Mouse (Mus musculus) large intestine, adult 2 months (tissue): ENCODE data around the gene Dusp8. TPM values are rescaled to one million over a fixed set of nuclear protein-coding genes. Genes with fewer than 3 reads are reported as not detected.

Experiments
- DNase-seq: peaks from one replicate; pipeline ENCODE4 v3.0.0-alpha.2; 2012; ENCODE audit warnings: low read depth, low spot score
- WGBS: fragments of 180-500 bp; shearing (Covaris S2); methylation state at CpG from one replicate; pipeline ENCODE4 v1.1.7; 2018; 5-methylcytosine and 5-hydroxymethylcytosine counted together
- polyA plus RNA-seq: library from polyadenylated mRNA; depleted of rRNA; stranded (reverse); fragments of >200 nt; gene quantifications from 2 replicates; pipeline ENCODE4 v1.2.3, GENCODE M21; 2012

Dusp8 gene
- polyA plus RNA-seq, 1 experiment, result 8.1 TPM

DNA sequence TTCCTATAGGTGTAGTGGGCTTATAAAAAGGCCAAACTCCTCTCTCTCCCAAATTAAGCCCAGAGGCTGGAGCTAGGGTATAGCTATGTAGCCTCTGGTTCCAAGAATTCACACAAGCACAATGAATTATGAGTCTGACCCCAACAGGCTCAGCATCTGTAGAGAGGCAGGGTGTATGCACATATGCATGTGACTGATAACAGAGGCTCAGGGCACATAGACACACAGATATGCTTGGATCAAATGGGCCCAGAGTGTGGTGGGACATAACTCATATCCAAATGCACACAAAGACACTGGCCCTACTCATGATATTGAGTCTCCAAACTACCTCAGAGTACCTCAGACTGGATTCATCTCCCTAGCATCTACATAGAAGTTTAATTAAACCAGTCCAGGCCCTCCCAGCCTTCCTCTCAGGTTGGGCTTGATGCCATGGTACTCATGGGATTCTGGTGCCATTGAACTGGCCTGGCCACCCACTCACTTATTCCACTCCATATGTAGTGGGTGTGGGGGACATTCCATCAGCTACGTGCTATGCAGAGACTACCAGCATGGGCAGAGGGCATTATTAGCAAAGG, 8.5 kb downstream of the Dusp8 start:
- WGBS, result 91% methylated on average over 1 of the region's 1 CpGs
- no peak for DNase-seq

DNA sequence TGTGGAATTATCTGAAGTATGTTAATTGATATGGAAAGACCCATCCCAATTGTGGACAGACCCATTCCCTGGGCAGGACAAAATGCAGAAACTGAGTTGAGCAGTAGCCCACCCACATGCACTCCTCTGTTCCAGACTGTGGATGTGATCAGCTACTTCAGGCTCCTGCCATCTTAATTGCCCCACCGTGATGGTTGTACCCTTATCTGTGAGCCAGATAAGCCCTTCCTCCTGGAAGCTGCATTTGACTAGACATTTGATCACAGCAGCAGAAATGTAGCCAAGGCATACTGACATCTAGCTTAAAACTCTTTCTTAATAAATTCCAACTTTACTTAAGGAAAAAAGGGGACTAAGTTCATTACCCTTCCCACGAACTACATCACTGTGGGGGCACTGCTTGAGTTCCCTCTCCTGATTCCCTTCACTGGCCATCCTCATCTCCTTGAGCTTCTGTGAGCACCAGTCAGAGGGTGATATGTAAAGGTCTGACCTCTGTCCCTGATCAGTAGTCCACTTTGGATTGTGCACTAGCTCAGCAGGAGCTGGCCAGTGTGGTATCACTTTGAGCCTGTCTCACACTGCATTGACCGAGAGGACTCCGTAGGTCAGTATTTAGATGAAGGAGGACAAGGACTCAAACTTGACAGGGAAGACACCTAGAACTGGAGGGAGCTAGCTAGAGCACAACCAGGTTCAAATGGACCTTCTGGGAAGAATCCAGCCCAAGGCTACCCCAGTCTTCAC, 9.3 kb downstream of the Dusp8 start:
- WGBS, result 90% methylated on average over 4 of the region's 4 CpGs

DNA sequence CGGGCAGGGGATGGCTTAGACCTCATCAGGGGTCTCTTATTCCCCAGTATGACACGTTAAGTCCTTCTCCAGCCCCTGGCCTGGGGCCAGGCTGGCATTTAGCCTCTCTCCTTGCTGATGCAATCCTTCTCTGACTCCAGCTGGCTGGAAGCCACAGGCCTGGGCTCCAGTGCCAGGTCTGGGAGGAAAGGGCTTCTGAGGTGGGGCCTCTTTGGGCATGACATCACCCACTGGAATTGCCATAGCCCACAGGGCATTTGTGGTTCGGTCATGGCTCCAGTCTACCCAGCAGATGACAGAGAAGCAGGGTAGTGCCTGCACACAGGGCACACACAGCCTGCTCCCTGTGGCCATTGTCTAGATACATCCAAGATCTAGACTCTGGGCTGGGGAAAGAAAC, 10.8 kb downstream of the Dusp8 start:
- WGBS, result 18% methylated on average over 3 of the region's 3 CpGs
- no peak for DNase-seq

More for the DNA sequence above, 9.3 kb downstream of the Dusp8 start:
- DNase-seq, result no peak

DNA sequence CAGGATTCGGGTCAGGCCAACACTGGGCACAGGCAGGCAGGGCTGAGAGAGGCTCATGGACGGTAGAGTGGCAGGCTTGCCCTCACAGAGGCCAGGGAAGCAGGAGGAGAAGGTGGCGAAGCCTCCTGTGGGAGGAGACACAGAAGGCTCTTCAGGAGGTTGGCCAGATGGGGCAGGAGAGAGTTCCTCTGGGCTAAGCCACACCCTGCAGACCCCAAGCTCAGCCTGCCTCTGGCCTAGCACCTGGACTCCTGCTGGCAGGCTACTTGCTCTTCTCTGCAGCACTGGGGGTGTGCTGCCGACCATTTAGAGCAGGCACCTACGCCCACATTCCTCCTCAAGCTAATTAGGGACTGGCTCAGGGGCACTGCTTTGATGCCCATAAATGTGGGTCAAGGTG, 11.2 kb downstream of the Dusp8 start:
- WGBS, result 26% methylated on average over 5 of the region's 5 CpGs
- no peak for DNase-seq

DNA sequence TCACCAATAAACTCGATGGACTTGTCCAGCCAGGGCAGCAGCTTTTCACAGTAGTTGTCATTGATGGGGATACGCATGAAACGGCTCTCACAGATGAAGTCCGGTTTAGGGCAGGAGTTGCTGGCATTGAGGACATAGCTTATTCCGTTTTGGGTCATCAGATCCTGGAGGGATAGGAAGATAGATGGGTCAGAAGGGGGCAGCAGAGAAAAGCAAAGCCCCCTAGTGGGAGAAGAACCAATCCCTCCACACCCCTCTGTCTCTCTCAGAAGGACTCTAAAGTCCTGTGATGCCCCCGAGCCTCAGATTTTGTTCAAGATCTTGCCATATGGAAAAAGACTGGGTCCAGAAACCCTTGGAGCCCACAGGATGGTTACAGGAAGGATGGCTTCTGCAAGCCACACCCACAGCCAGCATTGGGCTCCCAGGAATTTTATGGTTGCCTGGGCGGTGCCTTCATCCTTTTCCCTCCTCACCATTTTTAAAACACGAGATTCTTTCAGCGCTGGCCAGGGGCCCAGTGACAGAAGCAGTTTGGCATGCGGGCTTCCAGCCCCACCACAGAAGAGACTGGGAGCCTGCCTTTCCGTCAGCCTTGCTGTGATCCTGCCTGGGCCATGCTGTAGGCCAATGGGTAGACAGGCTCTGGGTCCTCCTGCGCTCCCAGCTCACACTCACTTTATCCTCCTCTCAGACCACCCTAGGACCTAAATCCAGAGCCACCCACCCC, 11.9 kb downstream of the Dusp8 start:
- whole genome bisulfite sequencing, result 31% methylated on average over 12 of the region's 12 CpGs
- no peak for DNase-seq

DNA sequence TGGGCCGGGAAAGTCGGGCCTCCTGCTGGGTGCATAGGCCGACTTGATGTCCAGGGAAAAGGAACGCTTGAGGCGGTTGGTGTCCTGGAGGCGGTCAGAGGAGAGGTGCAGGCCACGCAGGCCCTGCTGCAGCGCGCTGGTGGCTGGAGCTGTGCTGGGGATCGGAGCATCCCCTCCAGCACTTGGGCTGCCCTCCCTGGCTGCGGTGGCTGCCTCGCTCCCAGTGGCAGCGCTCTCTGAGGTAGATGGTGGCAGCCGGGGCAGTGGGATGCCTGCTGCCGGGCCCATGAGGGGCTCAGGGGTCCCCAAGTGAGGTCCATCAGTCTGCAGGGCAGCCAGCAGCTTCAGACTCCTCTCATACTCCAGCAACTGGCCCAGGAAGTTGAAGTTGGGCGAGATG, 13.0 kb downstream of the Dusp8 start:
- 87% methylated on average over 16 of the region's 16 CpGs for WGBS
- no peak for DNase-seq

DNA sequence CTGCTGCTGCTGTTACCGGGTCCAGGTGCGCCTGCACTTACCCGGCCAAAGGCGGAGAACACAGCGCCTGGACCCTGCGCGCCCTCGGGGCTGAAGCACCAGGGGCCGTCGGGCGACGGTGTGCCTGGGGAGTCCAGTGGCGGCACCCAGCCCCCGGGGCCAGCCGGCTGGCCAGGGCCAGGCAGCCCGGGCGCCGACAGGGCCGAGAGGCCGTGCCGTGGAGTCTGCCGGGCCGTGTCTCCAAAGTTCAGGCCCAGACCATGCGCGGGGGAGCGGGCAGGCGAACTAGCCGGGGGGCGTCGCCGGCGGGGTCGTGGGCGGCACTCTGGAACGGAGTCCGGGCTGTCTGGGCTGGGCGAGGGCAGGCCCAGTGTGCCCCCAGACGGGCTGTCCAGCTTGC, 13.5 kb downstream of the Dusp8 start:
- 63% methylated on average over 38 of the region's 38 CpGs for WGBS
- no peak for DNase-seq

DNA sequence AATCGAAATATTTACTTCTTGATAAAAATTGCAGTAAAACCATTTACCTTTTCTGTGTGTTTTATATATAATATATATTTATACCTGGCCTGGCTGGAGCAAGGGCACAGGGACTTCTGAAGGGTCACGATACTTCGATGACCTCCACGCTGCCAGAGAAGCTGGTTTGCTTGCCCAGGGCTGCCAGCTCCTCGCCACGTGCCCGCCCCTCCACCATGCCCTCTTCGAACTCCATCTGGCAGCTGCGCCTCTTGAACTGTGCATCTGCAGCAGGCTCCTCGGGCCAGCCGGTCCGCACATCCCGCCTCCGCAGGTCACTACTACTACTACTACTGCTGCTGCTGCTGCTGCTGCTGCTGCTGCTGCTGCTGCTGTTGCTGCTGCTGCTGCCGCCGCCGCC, 13.9 kb downstream of the Dusp8 start:
- 48% methylated on average over 17 of the region's 17 CpGs for WGBS
- no peak for DNase-seq

DNA sequence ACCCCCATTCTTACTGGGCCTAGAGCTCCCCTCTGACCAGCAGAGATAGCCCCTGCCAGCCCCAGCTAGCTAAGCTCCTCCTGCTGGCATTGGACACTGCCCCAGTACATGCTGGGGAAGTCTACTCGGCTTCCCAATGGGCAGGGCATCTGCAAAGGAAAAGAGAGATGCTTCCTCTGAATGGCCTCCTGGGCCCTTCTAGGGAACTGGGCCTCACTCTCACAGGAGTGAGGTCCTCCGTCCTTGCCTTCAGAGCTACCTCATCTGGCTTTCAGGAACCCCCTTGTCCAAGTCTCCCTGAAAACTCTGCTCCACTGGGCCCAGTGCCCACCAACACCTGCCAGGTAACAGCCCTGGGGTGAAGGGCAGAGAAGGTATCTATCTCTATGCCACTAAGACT, 14.8 kb downstream of the Dusp8 start:
- DNase-seq, result no peak
- 62% methylated on average over 2 of the region's 2 CpGs for WGBS

DNA sequence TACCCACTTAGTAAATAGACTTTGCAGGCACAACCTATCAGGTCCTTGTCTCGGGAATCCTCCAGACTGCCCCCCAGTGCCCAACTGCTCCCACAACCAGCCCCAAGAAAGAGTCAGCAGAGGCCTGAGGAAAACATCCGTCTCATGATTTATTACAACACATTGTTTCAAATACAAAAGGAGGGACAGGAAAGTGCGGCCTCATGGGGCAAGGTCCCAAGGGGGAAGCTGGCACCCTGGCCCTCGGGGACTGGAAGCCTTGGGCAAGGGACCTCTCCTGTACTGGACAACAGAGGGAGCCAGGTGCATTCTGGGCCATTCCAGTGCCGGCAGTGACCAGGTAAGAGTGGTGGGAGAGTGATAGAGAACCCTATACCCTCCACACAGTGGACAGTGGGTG, 16.3 kb downstream of the Dusp8 start:
- DNase-seq, result no peak
- 84% methylated on average over 5 of the region's 5 CpGs for WGBS

DNA sequence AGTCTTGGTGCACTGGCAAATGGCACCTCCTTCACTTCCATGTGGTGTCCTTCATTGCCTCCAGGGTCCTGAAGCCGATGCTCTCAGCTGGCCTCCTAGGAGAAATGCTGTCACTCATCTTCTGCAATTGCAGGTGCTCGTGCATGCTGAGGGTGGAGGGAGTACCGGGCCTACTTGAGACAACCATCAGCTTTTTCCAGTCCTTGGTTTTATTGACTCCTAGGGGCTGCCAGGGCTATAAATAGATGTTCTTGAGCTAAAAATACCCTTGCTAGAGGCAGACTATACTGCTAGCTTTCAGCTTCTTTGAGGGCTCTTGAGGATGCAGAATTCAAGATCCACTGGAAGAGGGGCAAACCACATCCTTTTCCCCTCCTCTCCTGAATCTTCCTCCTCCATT, 18.5 kb downstream of the Dusp8 start:
- no peak for DNase-seq
- WGBS, result 61% methylated on average over 3 of the region's 3 CpGs

DNA sequence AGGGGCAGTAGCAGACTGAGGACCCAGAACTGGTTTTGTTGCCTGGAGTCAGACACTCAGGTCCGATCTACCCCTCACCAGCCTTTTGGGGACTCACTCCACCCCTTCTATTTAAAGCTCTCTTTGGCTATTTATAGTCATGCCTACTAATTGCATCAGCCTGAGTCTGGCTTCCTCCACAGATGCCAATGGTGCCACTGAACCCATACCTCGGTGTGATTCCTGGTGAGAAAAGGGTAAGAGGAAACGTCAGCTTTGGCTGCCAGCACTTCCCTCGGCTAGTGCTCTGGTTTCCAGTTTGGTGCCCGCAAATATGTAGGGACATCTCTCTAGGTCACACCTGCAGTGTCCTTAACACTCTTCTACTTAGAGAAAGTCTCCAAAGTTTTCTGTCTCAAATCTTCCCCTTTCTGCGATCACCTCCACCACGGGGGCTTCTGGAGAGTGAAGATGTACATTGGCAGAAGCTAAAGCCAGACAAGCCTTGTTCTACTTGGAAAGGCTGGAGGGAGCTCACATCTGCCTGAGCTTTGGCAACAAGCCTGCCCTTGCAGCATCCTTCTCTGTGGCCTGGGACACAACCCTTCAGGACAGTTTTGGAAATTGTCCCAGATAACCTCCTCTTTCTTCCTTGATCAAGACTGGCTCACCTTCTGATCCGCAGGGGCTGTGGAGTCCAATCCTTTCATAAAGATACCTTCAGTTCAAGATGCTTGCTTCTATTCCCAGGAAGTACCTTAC, 21.3 kb downstream of the Dusp8 start:
- DNase-seq, result no peak
- 82% methylated on average over 8 of the region's 8 CpGs for WGBS

DNA sequence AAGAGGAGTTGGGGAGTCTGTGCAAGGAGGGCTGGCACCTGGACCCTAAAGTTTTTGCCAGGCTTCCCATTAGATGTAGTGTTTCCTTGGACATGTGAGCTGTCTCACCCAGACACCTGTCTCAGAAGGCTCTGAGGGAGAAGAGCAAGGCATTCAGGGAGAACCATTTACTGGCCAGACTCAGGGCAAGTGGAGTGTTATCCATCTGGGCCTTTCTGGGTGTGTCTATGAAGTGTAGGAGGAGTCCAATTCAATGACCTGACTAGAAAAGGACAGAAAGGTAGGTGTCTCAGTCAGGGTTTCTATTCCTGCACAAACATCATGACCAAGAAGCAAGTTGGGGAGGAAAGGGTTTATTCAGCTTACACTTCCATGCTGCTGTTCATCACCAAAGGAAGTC, 23.9 kb downstream of the Dusp8 start:
- DNase-seq, result no peak

DNA sequence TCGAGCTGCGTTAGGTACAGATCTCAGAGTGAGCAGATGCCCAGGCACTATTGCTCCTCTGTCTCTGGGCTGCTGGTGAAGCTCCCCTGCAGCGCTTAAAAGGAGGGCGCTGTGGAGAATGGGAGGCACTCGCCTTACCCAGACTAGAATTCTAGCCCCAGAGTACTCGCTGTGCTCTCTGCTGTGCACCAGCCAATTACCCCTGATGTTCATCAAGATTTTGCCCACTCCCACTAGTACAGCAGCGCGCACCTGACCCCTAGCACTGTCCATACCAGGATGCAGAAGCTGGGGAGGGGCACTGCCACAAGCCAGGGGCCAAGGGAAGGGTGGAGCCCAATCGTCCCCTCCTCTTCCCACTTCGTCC, 24.4 kb downstream of the Dusp8 start:
- 9% methylated on average over 10 of the region's 10 CpGs for WGBS
- no peak for DNase-seq

DNA sequence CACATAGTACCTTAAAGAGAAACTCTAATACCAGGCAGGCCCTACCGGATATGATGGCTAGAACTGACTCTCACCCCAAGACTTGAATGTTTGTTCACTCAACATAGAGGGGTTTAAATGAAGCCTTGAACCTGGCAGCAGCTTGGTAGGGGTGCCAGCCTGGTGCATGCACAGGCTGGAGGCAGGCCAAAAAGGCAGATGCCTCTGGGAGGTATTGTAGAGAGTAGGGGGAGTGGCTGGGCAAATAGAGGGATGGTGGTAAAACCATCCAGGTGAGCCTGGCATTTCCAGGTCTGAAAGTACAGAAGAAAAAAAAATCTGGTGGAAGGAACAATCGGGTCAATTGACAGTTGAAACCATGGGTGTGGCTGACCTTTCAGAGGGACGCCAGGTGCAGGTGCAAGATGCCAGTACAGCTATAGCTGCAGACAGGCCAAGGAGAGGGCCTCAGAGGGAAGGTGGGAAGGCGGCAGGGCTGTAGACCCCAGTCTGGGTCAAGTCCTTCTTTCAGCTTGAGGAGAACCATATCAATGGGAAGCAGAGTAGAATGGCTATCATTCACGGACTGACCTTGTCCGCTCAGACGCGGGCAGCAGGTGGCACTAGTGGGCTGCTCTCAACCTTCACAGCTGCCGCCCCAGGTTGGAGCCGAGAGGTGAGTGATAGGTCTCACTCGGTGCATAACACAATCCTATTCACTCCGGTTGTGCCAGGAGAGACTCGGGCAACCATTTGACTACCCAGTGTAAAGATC, 25.0 kb downstream of the Dusp8 start:
- peak; percentile 72 for DNase-seq
- 8% methylated on average over 13 of the region's 13 CpGs for WGBS

DNA sequence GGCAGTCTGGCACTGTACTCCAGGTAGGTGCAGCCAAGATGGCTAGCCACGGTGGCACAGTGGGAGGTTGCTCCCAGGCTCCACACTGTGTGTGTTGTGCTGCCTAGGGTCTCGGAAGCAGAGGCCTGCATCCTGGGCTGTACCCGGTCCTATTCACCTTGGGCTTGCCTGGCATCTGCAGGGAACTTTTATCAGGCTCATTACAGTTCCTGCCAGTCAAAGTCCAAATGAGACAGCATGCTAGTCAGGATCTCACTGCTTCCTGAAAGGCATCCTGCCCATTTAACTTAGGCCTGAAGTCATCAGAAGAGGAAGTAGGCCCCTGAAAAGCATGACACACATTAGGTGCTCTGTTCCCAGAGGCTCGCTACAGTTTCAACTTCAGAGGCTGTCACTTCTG, 27.2 kb downstream of the Dusp8 start:
- 22% methylated on average over 4 of the region's 4 CpGs for WGBS
- peak; percentile 93 for DNase-seq

DNA sequence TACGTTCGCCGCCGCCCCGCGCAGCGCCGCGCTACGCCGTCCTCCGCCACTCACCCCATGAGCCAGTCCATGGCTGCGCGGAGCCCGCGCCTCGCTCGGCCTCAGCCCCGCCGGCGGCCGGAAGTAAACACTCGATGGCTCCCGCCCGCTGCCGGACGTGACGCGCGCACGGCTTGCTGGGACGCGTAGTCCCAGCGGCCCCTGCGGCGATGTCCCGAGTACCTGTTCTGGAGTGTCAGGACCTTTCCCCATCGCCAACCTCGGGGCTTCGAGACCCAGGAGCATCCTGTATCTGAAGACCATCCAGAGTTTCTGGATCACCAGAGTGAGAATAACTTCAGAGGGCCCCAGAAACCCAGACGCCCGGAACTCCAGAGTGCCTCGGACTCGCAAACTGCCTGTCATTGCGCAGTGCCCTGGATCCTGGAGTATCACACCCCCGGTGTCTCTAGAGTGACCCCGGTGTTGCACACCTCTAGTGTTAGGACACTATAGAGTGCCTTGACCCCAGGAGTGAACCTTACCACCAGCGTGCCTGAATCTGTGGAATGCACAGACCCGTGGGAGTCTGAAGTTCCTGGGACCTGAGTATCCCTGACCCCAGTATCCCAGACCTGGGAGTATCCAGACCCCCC, 34.6 kb downstream of the Dusp8 start, which contains the start of gene Mob2:
TSS of gene Mob2 (minus strand) at position 135 of the 635 bp plus-strand sequence.
- under 1% methylated on average over 49 of the region's 49 CpGs for WGBS
- DNase-seq, result peak; percentile 75

DNA sequence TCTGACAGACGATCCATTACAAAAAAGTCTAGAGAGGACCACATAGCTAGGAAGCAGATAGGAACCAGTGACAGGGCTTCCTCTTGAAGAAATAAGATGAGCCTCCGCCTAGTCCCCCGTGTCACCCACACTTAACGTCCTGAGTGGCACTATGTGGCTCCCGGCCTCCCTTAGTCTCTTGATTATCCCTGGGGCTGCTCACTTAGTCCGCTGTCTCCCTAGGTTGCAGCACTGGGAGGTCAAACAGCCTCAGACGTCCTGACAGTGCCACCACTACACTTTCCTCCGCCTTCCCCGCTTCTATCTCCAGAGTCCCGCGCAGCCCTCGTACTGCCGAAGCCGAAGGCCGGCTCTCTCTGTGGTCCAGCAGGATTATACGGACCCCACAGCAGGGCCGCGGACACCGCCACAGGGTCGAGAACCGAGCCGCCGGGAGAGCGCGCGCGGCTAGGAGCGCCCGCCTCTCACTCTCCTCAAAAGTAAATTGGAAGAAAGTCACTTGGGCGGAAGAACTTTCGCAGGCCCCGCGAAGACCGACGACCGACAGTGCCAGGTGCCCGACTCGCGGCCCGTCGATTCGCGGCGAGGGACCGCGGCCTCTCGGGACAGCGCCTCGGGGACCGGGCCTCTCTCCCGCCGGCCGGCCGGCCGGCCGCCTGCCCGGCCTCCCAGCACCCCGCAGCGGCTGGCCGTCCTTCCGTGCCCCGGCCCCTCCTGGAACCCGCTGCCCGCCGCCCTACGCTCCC, 35.3 kb downstream of the Dusp8 start:
- WGBS, result under 1% methylated on average over 66 of the region's 66 CpGs
- DNase-seq, result no peak

DNA sequence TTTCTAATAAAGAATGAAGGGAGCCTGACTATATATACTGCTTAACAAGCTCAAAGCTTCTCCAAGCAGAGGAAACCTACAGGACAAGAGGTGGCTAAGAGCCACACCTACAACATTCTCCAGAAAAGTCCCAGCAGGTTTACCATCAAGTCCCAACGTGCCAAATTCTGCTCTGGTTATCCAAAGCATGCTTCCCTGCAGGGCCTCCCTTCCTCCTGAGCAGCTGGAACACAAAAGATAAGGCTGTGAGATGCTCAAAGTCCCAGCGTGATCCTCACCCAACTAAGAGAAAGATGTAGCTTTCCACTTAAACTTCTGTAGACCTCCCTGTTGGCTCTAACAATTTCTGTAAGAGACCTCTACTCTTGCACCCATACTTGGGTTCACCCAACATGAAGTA, 36.6 kb downstream of the Dusp8 start:
- DNase-seq, result no peak
- 36% methylated on average over 2 of the region's 2 CpGs for WGBS
